Mouse (Mus musculus): ENCODE measurements around the gene Hspa2. TPM values are rescaled to one million over a fixed set of nuclear protein-coding genes. Genes with fewer than 3 reads are reported as not detected.
A peak's percentile ranks its signal among the peaks of the same experiment; 100 is the strongest.
"Not testable (repeated sequence)": the region's sequence is repeated elsewhere in the genome, so short reads cannot be mapped to it uniquely, and the experiment has no call there.

Gene Hspa2
- polyA plus RNA-seq, 1 experiment from 2014 or later: 11.3 TPM

- Histone ChIP-seq H3K27me3 (replicated peaks) (no peaks in the 10 kb centered on the region), H3K4me3 (replicated peaks) (no peak overlapping the region), H3K27ac (no peak overlapping the region), H3K4me2 (no peak overlapping the region), H3K9ac (no peak overlapping the region), H3K36me3 (no peaks in the 10 kb centered on the region), H3K4me1 (peaks cover 8% of the 10 kb centered on the region; the same call in 1 of the 2 replicates), H3K9me3 (no peaks in the 10 kb centered on the region)
- 76% methylated on average over 12 of the region's 12 CpGs for WGBS
- no peak for ATAC-seq (ENCODE audit: insufficient read depth, low FRiP score, low read depth)
Measured at GRCm38 (mm10) chr12:76415383-76416010, 11.5 kb downstream of the Hspa2 start.

- 2% methylated on average over 37 of the region's 37 CpGs for WGBS
- ATAC-seq (ENCODE audit: insufficient read depth, low FRiP score, low read depth): peak; percentile 72; the same call in 1 of the 2 replicates
- H3K27me3 ChIP-seq (replicated peaks): no peaks in the 10 kb centered on the region
- H3K4me2 ChIP-seq: peak within 1 kb of the TSS; percentile 71
- peak within 1 kb of the TSS; percentile 42 for H3K4me3 ChIP-seq (replicated peaks)
- peak within 1 kb of the TSS; percentile 12; the same call in 1 of the 2 replicates for H3K9ac ChIP-seq
- no peaks in the 10 kb centered on the region for H3K9me3 ChIP-seq
- H3K4me1 ChIP-seq: peaks cover 8% of the 10 kb centered on the region; the same call in 1 of the 2 replicates
- no peaks in the 10 kb centered on the region for H3K36me3 ChIP-seq
- no peak within 1 kb of the TSS for H3K27ac ChIP-seq
Measured at GRCm38 (mm10) chr12:76417433-76417854, 13.5 kb downstream of the Hspa2 start, which contains the start of gene Ppp1r36. TSS of gene Ppp1r36 (plus strand) at chr12:76417538.

GRCm38 (mm10) chr12:76418346-76418745 is 14.4 kb downstream of the Hspa2 start:
- H3K4me2 ChIP-seq: no peak overlapping the region
- 89% methylated on average over 5 of the region's 5 CpGs for WGBS

GRCm38 (mm10) chr12:76425256-76425655 is 21.3 kb downstream of the Hspa2 start:
- no peaks in the 10 kb centered on the region for H3K4me1 ChIP-seq
- no peak overlapping the region for H3K4me3 ChIP-seq (replicated peaks)
- H3K9me3 ChIP-seq: no peaks in the 10 kb centered on the region
- 88% methylated on average over 3 of the region's 3 CpGs for WGBS
- H3K9ac ChIP-seq: no peak overlapping the region
- no peak for ATAC-seq (ENCODE audit: insufficient read depth, low FRiP score, low read depth)
- H3K27me3 ChIP-seq (replicated peaks): no peaks in the 10 kb centered on the region
- no peaks in the 10 kb centered on the region for H3K36me3 ChIP-seq
- no peak overlapping the region for H3K4me2 ChIP-seq
- H3K27ac ChIP-seq: no peak overlapping the region

More at GRCm38 (mm10) chr12:76418346-76418745, 14.4 kb downstream of the Hspa2 start:
- H3K9me3 ChIP-seq: no peaks in the 10 kb centered on the region
- H3K4me1 ChIP-seq: peaks cover 8% of the 10 kb centered on the region; the same call in 1 of the 2 replicates
- H3K27me3 ChIP-seq (replicated peaks): no peaks in the 10 kb centered on the region
- no peak overlapping the region for H3K9ac ChIP-seq
- no peaks in the 10 kb centered on the region for H3K36me3 ChIP-seq
- no peak overlapping the region for H3K27ac ChIP-seq
- no peak for ATAC-seq (ENCODE audit: insufficient read depth, low FRiP score, low read depth)
- H3K4me3 ChIP-seq (replicated peaks): no peak overlapping the region

- Histone ChIP-seq H3K27ac (no peak overlapping the region), H3K4me3 (replicated peaks) (no peak overlapping the region), H3K4me1 (no peaks in the 10 kb centered on the region), H3K9me3 (no peaks in the 10 kb centered on the region), H3K36me3 (no peaks in the 10 kb centered on the region), H3K9ac (no peak overlapping the region), H3K4me2 (no peak overlapping the region), H3K27me3 (replicated peaks) (no peaks in the 10 kb centered on the region)
- no peak for ATAC-seq (ENCODE audit: insufficient read depth, low FRiP score, low read depth)
- WGBS: 51% methylated on average over 5 of the region's 5 CpGs
Measured at GRCm38 (mm10) chr12:76427546-76427945, 23.6 kb downstream of the Hspa2 start.

GRCm38 (mm10) chr12:76430879-76431406 is 27.0 kb downstream of the Hspa2 start:
- Histone ChIP-seq H3K4me2 (no peak overlapping the region), H3K9ac (no peak overlapping the region), H3K4me1 (peaks cover 4% of the 10 kb centered on the region; the same call in 1 of the 2 replicates), H3K9me3 (no peaks in the 10 kb centered on the region), H3K27ac (no peak overlapping the region), H3K27me3 (replicated peaks) (no peaks in the 10 kb centered on the region), H3K4me3 (replicated peaks) (no peak overlapping the region), H3K36me3 (no peaks in the 10 kb centered on the region)
- no peak for ATAC-seq (ENCODE audit: insufficient read depth, low FRiP score, low read depth)
- WGBS: 43% methylated on average over 5 of the region's 5 CpGs

- Histone ChIP-seq H3K4me1 (peaks cover 4% of the 10 kb centered on the region; the same call in 1 of the 2 replicates), H3K36me3 (no peaks in the 10 kb centered on the region), H3K27ac (no peak overlapping the region), H3K4me3 (replicated peaks) (no peak overlapping the region), H3K27me3 (replicated peaks) (no peaks in the 10 kb centered on the region), H3K9me3 (no peaks in the 10 kb centered on the region), H3K4me2 (no peak overlapping the region), H3K9ac (no peak overlapping the region)
- no peak for ATAC-seq (ENCODE audit: insufficient read depth, low FRiP score, low read depth)
- WGBS: 70% methylated on average over 6 of the region's 6 CpGs
Measured at GRCm38 (mm10) chr12:76431431-76431830, 27.5 kb downstream of the Hspa2 start.

GRCm38 (mm10) chr12:76434111-76434510 is 30.1 kb downstream of the Hspa2 start:
- Histone ChIP-seq H3K36me3 (no peaks in the 10 kb centered on the region), H3K27me3 (replicated peaks) (no peaks in the 10 kb centered on the region), H3K4me3 (replicated peaks) (no peak overlapping the region), H3K4me2 (no peak overlapping the region), H3K9me3 (no peaks in the 10 kb centered on the region), H3K27ac (no peak overlapping the region), H3K9ac (no peak overlapping the region), H3K4me1 (peaks cover 4% of the 10 kb centered on the region; the same call in 1 of the 2 replicates)
- 40% methylated on average over 7 of the region's 7 CpGs for WGBS
- ATAC-seq (ENCODE audit: insufficient read depth, low FRiP score, low read depth): no peak

GRCm38 (mm10) chr12:76435084-76435483 is 31.1 kb downstream of the Hspa2 start:
- WGBS: 3% methylated on average over 17 of the region's 17 CpGs
- Histone ChIP-seq H3K4me3 (replicated peaks) (peak overlapping the region; percentile 38), H3K27ac (no peak overlapping the region), H3K36me3 (no peaks in the 10 kb centered on the region), H3K4me1 (peaks cover 4% of the 10 kb centered on the region; the same call in 1 of the 2 replicates), H3K27me3 (replicated peaks) (no peaks in the 10 kb centered on the region), H3K4me2 (peak overlapping the region; percentile 81), H3K9me3 (no peaks in the 10 kb centered on the region), H3K9ac (0 out of 2 replicates have a peak overlapping the region, but pooled peaks have one; percentile 19)
- peak; percentile 35; the same call in 1 of the 2 replicates for ATAC-seq (ENCODE audit: insufficient read depth, low FRiP score, low read depth)

GRCm38 (mm10) chr12:76435549-76435948 is 31.6 kb downstream of the Hspa2 start:
- Histone ChIP-seq H3K9me3 (no peaks in the 10 kb centered on the region), H3K9ac (no peak overlapping the region), H3K4me1 (peaks cover 4% of the 10 kb centered on the region; the same call in 1 of the 2 replicates), H3K4me3 (replicated peaks) (peak overlapping the region; percentile 38), H3K4me2 (peak overlapping the region; percentile 81), H3K27ac (no peak overlapping the region), H3K27me3 (replicated peaks) (no peaks in the 10 kb centered on the region), H3K36me3 (no peaks in the 10 kb centered on the region)
- ATAC-seq (ENCODE audit: insufficient read depth, low FRiP score, low read depth): peak; percentile 31; the same call in 1 of the 2 replicates
- 43% methylated on average over 8 of the region's 8 CpGs for WGBS

- not testable (repeated sequence) for H3K4me2 ChIP-seq; ATAC-seq (ENCODE audit: insufficient read depth, low FRiP score, low read depth); H3K4me3 ChIP-seq (replicated peaks); H3K9me3 ChIP-seq; H3K9ac ChIP-seq; H3K27me3 ChIP-seq (replicated peaks); H3K27ac ChIP-seq; H3K36me3 ChIP-seq; H3K4me1 ChIP-seq
- 80% methylated on average over 6 of the region's 6 CpGs for WGBS
Measured at GRCm38 (mm10) chr12:76443488-76443887, 39.5 kb downstream of the Hspa2 start.

GRCm38 (mm10) chr12:76444359-76444772 is 40.4 kb downstream of the Hspa2 start:
- no peak for ATAC-seq (ENCODE audit: insufficient read depth, low FRiP score, low read depth)
- Histone ChIP-seq H3K9me3 (no peaks in the 10 kb centered on the region), H3K4me1 (no peaks in the 10 kb centered on the region), H3K4me3 (replicated peaks) (no peak overlapping the region; the same call in 1 of the 2 replicates), H3K27ac (no peak overlapping the region), H3K9ac (no peak overlapping the region), H3K4me2 (no peak overlapping the region), H3K36me3 (no peaks in the 10 kb centered on the region), H3K27me3 (replicated peaks) (no peaks in the 10 kb centered on the region)
- 50% methylated on average over 10 of the region's 10 CpGs for WGBS
